Mouse (Mus musculus) hindbrain, embryonic 16.5 days (tissue): ENCODE data around the gene Krtap4-2. TPM values are rescaled to one million over a fixed set of nuclear protein-coding genes. Genes with fewer than 3 reads are reported as not detected.
"Not testable (repeated sequence)": the region's sequence is repeated elsewhere in the genome, so short reads cannot be mapped to it uniquely, and the experiment has no call there.

ENCODE experiments used
- ATAC-seq: fragments of 200-750 bp; cut with Nextera tagmentation; 2 replicates; pipeline ENCODE4 v1.8.0; 2017; ENCODE audit warnings: moderate TSS enrichment, moderate library complexity
- H3K27ac ChIP-seq: fragments of 300-500 bp; sonication (generic); 2 replicates; pipeline ENCODE4 v1.5.1; 2014; ENCODE audit warnings: low read depth, mild to moderate bottlenecking, control low read depth, low read length, moderate library complexity
- H3K27me3 ChIP-seq: fragments of 300-500 bp; sonication (generic); replicated peaks from 2 replicates; pipeline ENCODE4 v1.6.1; 2014; ENCODE audit warnings: low read length; ENCODE audit not compliant: control insufficient read depth, insufficient read depth
- H3K36me3 ChIP-seq: fragments of 300-500 bp; sonication (generic); 2 replicates; pipeline ENCODE4 v1.6.1; 2014; ENCODE audit warnings: mild to moderate bottlenecking, low read length, moderate library complexity, mixed read lengths; ENCODE audit not compliant: control insufficient read depth, insufficient read depth
- H3K4me1 ChIP-seq: fragments of 300-500 bp; sonication (generic); 2 replicates; pipeline ENCODE4 v1.6.1; 2014; ENCODE audit warnings: low read depth, low read length; ENCODE audit not compliant: control insufficient read depth, insufficient read depth
- H3K4me2 ChIP-seq: fragments of 300-500 bp; sonication (generic); 2 replicates; pipeline ENCODE4 v1.6.1; 2014; ENCODE audit warnings: mild to moderate bottlenecking, low read length, control low read depth, moderate library complexity
- H3K4me3 ChIP-seq: fragments of 300-500 bp; sonication (generic); 2 replicates; pipeline ENCODE4 v1.5.1; 2014; ENCODE audit warnings: mild to moderate bottlenecking, low read length, control low read depth, moderate library complexity
- H3K9ac ChIP-seq: fragments of 300-500 bp; sonication (generic); 2 replicates; pipeline ENCODE4 v1.6.1; 2014; ENCODE audit warnings: low read depth, mild to moderate bottlenecking, control low read depth, low read length, moderate library complexity
- H3K9me3 ChIP-seq: fragments of 300-500 bp; sonication (generic); 2 replicates; pipeline ENCODE4 v1.6.1; 2014; ENCODE audit warnings: mild to moderate bottlenecking, low read length, moderate library complexity; ENCODE audit not compliant: control insufficient read depth
- WGBS: fragments of 180-500 bp; shearing (Covaris S2); extraction: QIAGEN DNeasy Blood & Tissue Kit; methylation state at CpG from one replicate; pipeline ENCODE4 v1.1.7; 2014; 5-methylcytosine and 5-hydroxymethylcytosine counted together
- polyA plus RNA-seq: library from polyadenylated mRNA; unstranded; fragments of >200 nt; fragmentation: Nextera tagmentation; extraction: Ambion mirVana; gene quantifications from 2 replicates; pipeline ENCODE4 v1.2.1, GENCODE M21; 2015

Gene Krtap4-2
- polyA plus RNA-seq, 1 experiment from 2014 or later: not detected

DNA sequence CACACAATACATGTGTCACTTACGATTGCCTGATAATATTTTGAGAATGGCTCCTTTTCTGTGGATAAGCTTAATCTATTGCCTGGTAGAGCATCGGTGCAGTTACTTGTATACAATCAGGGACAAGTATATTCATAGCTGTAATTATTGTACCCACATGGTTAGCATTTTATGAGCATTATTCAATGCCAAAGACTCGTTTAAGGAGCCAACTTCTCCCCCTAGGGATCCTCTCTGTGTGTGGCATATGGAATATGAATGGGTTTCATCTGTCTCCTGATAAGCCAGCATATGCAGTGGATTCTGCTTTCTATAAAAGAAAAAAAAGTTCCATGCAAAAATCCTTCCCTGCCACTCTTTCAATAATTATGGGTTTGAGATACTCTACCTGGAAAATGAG lies 9.5 kb upstream of the Krtap4-2 start:
- Histone ChIP-seq H3K36me3 (no peaks in the 10 kb centered on the region), H3K27me3 (no peaks in the 10 kb centered on the region), H3K27ac (no peak overlapping the region), H3K4me1 (no peaks in the 10 kb centered on the region), H3K4me2 (no peak overlapping the region), H3K4me3 (no peak overlapping the region), H3K9me3 (no peaks in the 10 kb centered on the region), H3K9ac (no peak overlapping the region)
- WGBS: 51% methylated on average over 3 of the region's 3 CpGs
- ATAC-seq: no peak

DNA sequence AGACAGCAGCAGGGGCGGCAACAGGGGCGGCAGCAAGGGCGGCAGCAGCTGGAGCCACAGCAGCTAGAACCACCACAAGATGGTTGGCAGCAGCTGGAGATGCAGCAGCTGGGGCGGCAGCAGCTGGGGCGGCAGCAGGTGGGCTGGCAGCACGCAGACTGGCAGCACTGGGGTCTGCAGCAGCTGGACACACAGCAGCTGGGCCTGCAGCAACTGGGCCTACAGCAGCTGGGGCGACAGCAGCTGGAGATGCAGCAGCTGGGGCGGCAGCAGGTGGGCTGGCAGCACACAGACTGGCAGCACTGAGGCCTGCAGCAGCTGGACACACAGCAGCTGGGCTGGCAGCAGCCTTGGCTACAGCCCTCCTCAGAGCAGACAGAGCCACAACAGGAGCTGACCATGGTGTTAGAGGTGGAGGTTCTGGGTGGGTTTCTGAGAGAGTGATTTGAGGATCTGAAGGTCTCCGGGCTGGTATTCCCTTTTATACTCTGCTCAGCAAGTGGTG lies 8.8 kb upstream of the Krtap4-2 start, which contains the start of gene Krtap4-7:
TSS of gene Krtap4-7 (minus strand) at position 455 of the 505 bp plus-strand sequence.
- H3K27me3 ChIP-seq, H3K4me3 ChIP-seq, H3K27ac ChIP-seq, H3K4me2 ChIP-seq, H3K9ac ChIP-seq, H3K9me3 ChIP-seq, H3K36me3 ChIP-seq, ATAC-seq, H3K4me1 ChIP-seq: not testable (repeated sequence)
- WGBS: 85% methylated on average over 6 of the region's 9 CpGs

DNA sequence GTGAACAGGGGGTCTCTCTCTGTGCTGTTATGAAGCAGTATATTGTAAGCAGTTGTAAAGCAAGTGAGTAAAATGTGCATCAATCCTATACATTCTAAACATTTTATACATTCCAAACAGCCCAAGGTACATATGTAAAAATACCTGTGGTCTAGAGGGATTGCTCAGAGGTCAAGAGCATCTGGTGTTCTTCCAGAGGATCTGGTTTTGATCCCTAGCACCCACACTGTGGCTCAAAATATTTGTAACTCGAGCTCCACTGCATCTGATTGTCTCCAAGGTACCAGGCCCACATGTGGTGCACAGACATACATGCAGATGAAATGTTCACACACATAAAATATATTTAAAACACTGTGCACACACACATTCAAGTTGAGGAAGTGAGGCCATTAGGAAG lies 6.0 kb upstream of the Krtap4-2 start:
- H3K36me3 ChIP-seq: no peaks in the 10 kb centered on the region
- H3K4me2 ChIP-seq: no peak overlapping the region
- 69% methylated on average over 1 of the region's 1 CpGs for WGBS
- no peak overlapping the region for H3K4me3 ChIP-seq
- H3K9ac ChIP-seq: no peak overlapping the region
- ATAC-seq: no peak
- no peak overlapping the region for H3K27ac ChIP-seq
- H3K27me3 ChIP-seq: no peaks in the 10 kb centered on the region
- no peaks in the 10 kb centered on the region for H3K4me1 ChIP-seq
- H3K9me3 ChIP-seq: no peaks in the 10 kb centered on the region

DNA sequence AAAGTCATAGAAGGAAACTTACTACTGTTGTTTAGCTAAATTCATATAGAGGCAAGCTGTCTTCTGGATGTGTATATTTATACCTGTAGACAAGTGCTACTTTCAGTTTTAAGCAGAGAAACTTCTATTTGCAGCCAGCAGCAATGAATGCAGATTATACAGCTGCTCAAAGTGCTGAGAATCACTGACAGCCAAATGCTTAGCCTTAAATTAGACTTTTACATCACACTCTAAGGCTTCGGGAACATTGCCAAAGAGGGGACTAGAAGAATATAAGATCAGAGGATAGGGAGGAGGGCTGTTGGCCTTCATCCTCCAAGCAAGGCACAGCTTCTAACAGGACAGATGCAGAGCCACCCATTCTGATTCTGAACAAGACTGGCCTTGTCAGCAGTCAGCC lies 2.2 kb upstream of the Krtap4-2 start:
- Histone ChIP-seq H3K36me3 (no peaks in the 10 kb centered on the region), H3K27ac (no peak overlapping the region), H3K4me2 (no peak overlapping the region), H3K9ac (no peak overlapping the region), H3K4me1 (no peaks in the 10 kb centered on the region), H3K9me3 (no peaks in the 10 kb centered on the region), H3K27me3 (no peaks in the 10 kb centered on the region), H3K4me3 (no peak overlapping the region)
- ATAC-seq: no peak
- 63% methylated on average over 1 of the region's 1 CpGs for WGBS

DNA sequence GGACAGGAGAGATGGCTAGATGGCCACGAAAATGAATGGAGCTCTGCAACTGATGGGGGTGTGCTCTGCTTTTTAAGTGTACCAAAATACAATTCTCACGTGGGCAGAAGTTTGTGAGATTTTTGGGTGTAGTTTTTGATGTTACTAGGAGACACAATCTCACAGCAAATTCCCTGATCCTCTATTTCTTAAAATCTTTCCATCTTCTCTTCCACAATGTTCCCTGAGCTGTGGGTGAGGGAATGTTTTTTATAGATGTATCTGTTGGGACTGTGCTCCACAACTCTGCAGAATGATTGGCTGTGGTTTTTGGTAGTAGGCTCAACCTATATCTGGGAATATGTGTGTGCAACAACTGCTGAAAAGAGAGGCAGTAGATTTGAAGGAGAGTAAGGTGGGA lies 1.6 kb downstream of the Krtap4-2 start:
- ATAC-seq: no peak

DNA sequence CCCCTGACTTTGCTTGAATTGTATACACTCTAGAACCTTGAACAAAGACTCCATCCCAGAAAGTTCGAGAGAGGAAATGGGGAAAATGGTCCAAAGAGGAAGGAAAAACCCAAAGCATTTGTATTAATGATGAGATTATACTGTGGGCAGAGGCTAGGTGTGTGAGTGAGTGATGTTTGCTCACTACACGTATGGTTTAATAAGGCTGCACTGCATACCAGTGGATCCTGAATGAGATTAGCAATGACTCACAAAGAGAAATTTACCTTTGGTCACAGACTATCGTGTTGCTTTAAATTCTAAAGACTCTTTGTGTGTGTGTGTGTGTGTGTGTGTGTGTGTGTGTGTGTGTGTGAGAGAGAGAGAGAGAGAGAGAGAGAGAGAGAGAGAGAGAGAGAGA lies 4.0 kb downstream of the Krtap4-2 start:
- ATAC-seq: no peak
- Histone ChIP-seq H3K9ac (no peak overlapping the region), H3K4me2 (no peak overlapping the region), H3K36me3 (no peaks in the 10 kb centered on the region), H3K9me3 (no peaks in the 10 kb centered on the region), H3K4me3 (no peak overlapping the region), H3K4me1 (no peaks in the 10 kb centered on the region), H3K27ac (no peak overlapping the region), H3K27me3 (no peaks in the 10 kb centered on the region)
- WGBS: 82% methylated on average over 3 of the region's 3 CpGs

More for the DNA sequence above, 1.6 kb downstream of the Krtap4-2 start:
- Histone ChIP-seq H3K9me3 (no peaks in the 10 kb centered on the region), H3K4me1 (no peaks in the 10 kb centered on the region), H3K4me3 (no peak overlapping the region), H3K36me3 (no peaks in the 10 kb centered on the region), H3K9ac (no peak overlapping the region), H3K27ac (no peak overlapping the region), H3K4me2 (no peak overlapping the region), H3K27me3 (no peaks in the 10 kb centered on the region)
- WGBS: 69% methylated on average over 2 of the region's 2 CpGs

DNA sequence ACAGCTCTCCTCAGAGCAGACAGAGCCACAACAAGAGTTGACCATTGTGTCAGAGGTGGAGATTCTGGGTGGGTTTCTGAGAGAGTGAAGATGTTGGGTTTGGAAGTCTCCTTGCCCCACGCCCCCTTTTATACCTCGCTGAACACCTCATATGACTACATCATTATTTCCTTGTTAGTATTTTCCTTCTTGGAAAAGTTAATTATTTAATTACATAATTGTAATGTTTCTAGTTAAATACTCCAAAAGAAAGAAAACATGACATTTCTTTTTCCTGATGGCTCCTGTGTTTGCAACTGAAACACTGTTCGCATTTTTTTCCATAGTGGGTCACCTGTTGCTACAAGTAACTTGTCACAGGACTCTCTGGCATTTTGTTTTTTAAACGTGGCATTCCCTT lies 6.7 kb downstream of the Krtap4-2 start, which contains the start of gene Krtap4-1:
TSS of gene Krtap4-1 (minus strand) at position 101 of the 400 bp plus-strand sequence.
- no peak for ATAC-seq
- Histone ChIP-seq H3K36me3 (no peaks in the 10 kb centered on the region), H3K9me3 (no peaks in the 10 kb centered on the region), H3K4me2 (no peak within 1 kb of the TSS), H3K27me3 (no peaks in the 10 kb centered on the region), H3K4me1 (no peaks in the 10 kb centered on the region), H3K9ac (no peak within 1 kb of the TSS), H3K4me3 (no peak within 1 kb of the TSS), H3K27ac (no peak within 1 kb of the TSS)
- 88% methylated on average over 4 of the region's 4 CpGs for WGBS

DNA sequence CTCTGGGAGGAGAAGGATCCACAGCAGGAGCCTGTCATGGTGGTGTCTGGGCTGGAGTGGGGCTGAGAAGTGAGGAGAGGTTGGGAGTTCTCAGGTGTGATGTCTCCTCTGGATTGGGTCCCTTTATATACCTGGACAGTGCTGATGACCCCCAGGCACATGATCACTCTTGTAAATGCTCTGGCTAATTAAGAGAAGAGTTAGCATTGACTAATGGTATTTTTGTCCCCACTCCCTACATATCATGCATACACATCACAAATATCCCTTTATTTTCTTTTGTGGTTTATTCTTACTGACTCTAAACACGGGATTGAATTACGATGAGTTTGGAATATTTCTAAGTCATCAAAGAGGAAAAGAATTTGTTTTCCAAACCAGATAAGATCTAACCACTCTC lies 14.5 kb downstream of the Krtap4-2 start, which contains the start of gene Gm11562:
TSS of gene Gm11562 (minus strand) at position 101 of the 400 bp plus-strand sequence.
- no peaks in the 10 kb centered on the region for H3K27me3 ChIP-seq
- H3K9me3 ChIP-seq: no peaks in the 10 kb centered on the region
- no peak within 1 kb of the TSS for H3K4me2 ChIP-seq
- H3K36me3 ChIP-seq: no peaks in the 10 kb centered on the region
- H3K4me3 ChIP-seq: no peak within 1 kb of the TSS
- ATAC-seq: no peak
- H3K4me1 ChIP-seq: no peaks in the 10 kb centered on the region
- H3K27ac ChIP-seq: no peak within 1 kb of the TSS
- 93% methylated on average over 2 of the region's 2 CpGs for WGBS
- no peak within 1 kb of the TSS for H3K9ac ChIP-seq

DNA sequence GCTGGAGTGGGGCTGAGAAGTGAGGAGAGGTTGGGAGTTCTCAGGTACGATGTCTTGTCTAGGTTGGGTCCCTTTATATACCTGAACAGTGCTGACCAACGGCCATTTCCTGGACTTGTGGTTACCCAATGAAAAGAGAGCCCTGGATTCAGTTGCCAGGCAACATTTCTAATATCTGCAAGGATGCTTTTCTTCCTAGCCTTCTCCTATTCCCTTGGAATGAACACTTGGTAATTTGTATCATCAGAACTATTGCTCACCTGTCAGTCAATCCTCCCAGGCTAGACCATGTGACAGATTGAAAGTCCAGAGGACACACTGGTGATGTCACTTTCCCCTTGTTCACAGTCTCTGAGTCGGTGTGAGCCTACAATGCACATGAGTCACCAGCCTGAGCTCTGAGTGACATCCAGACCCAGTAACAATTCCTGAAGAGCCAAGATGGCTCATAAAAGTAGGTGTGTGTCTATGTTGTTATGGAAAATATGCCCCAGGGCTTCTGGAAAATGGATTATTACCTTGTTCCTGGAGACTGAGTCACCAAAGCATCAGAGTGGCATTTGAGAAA lies 20.0 kb downstream of the Krtap4-2 start, which contains the start of gene Krtap2-4:
TSS of gene Krtap2-4 (minus strand) at position 51 of the 568 bp plus-strand sequence.
- Histone ChIP-seq H3K27me3 (no peaks in the 10 kb centered on the region), H3K36me3 (no peaks in the 10 kb centered on the region), H3K4me1 (no peaks in the 10 kb centered on the region), H3K4me3 (no peak within 1 kb of the TSS), H3K9ac (no peak within 1 kb of the TSS), H3K4me2 (no peak within 1 kb of the TSS), H3K27ac (no peak within 1 kb of the TSS), H3K9me3 (no peaks in the 10 kb centered on the region)
- WGBS: 62% methylated on average over 2 of the region's 3 CpGs
- ATAC-seq: no peak
